Mouse (Mus musculus) stomach, postnatal 0 days (tissue): ENCODE results near the gene Ifrd2.

Experiments used
- CTCF ChIP-seq: IDR thresholded peaks from 2 replicates; pipeline ENCODE4 v1.5.1; 2016; ENCODE audit warnings: antibody characterized with exemption, low read depth, mild to moderate bottlenecking, moderate library complexity
- EP300 ChIP-seq: optimal IDR thresholded peaks from 2 replicates; pipeline ENCODE3; 2016; ENCODE audit warnings: antibody characterized with exemption

GRCm38 (mm10) chr9:107570845-107571244, 16.6 kb upstream of the Ifrd2 start:
- TF ChIP-seq EP300: no peak
- TF ChIP-seq CTCF: no peak
